Mouse (Mus musculus) forebrain, embryonic 16.5 days (tissue): ENCODE measurements around the gene Bckdhb. TPM values are rescaled to one million over a fixed set of nuclear protein-coding genes. Genes with fewer than 3 reads are reported as not detected.

Experiments used
- ATAC-seq: fragments of 200-750 bp; cut with Nextera tagmentation; 2 replicates; pipeline ENCODE4 v1.8.0; 2017; ENCODE audit warnings: mild to moderate bottlenecking, moderate library complexity
- H3K27ac ChIP-seq: fragments of 300-500 bp; sonication (generic); 2 replicates; pipeline ENCODE4 v1.5.1; 2014; ENCODE audit warnings: low read length, control low read depth
- H3K27me3 ChIP-seq: fragments of 300-500 bp; sonication (generic); replicated peaks from 2 replicates; pipeline ENCODE4 v1.6.1; 2014; ENCODE audit warnings: low read length; ENCODE audit not compliant: control insufficient read depth, insufficient read depth
- H3K36me3 ChIP-seq: fragments of 300-500 bp; sonication (generic); 2 replicates; pipeline ENCODE4 v1.6.1; 2014; ENCODE audit not compliant: control insufficient read depth, insufficient read depth
- H3K4me1 ChIP-seq: fragments of 300-500 bp; sonication (generic); replicated peaks from 2 replicates; pipeline ENCODE4 v1.6.1; 2014; ENCODE audit warnings: low read length; ENCODE audit not compliant: control insufficient read depth, insufficient read depth
- H3K4me2 ChIP-seq: fragments of 300-500 bp; sonication (generic); 2 replicates; pipeline ENCODE4 v1.6.1; 2014; ENCODE audit warnings: mild to moderate bottlenecking, low read length, control low read depth
- H3K4me3 ChIP-seq: fragments of 300-500 bp; sonication (generic); replicated peaks from 2 replicates; pipeline ENCODE4 v1.5.1; 2014; ENCODE audit warnings: mild to moderate bottlenecking, low read length, control low read depth
- H3K9ac ChIP-seq: fragments of 300-500 bp; sonication (generic); replicated peaks from 2 replicates; pipeline ENCODE4 v1.6.1; 2014; ENCODE audit warnings: low read depth, low read length, control low read depth
- H3K9me3 ChIP-seq: fragments of 300-500 bp; sonication (generic); 2 replicates; pipeline ENCODE4 v1.6.1; 2016; ENCODE audit warnings: low read length; ENCODE audit not compliant: control insufficient read depth
- WGBS: fragments of 180-500 bp; shearing (Covaris S2); extraction: QIAGEN DNeasy Blood & Tissue Kit; methylation state at CpG from one replicate; pipeline ENCODE4 v1.1.7; 2014; 5-methylcytosine and 5-hydroxymethylcytosine counted together
- polyA plus RNA-seq: library from polyadenylated mRNA; unstranded; fragments of >200 nt; fragmentation: Nextera tagmentation; extraction: Ambion mirVana; gene quantifications from 2 replicates; pipeline ENCODE4 v1.2.1, GENCODE M21; 2015

Gene Bckdhb
- polyA plus RNA-seq, 1 experiment from 2014 or later = 35.8 TPM

- Histone ChIP-seq H3K27ac (no peak overlapping the region), H3K4me3 (no peak overlapping the region), H3K27me3 (no peaks in the 10 kb centered on the region), H3K4me1 (peaks cover 7% of the 10 kb centered on the region; the same call in 1 of the 2 replicates), H3K9me3 (no peaks in the 10 kb centered on the region), H3K9ac (no peak overlapping the region), H3K36me3 (no peaks in the 10 kb centered on the region), H3K4me2 (no peak overlapping the region)
- WGBS = 79% methylated on average over 6 of the region's 6 CpGs
- no peak for ATAC-seq
Observed at GRCm38 (mm10) chr9:84072534-84072933, 147.6 kb downstream of the Bckdhb start.

DNA sequence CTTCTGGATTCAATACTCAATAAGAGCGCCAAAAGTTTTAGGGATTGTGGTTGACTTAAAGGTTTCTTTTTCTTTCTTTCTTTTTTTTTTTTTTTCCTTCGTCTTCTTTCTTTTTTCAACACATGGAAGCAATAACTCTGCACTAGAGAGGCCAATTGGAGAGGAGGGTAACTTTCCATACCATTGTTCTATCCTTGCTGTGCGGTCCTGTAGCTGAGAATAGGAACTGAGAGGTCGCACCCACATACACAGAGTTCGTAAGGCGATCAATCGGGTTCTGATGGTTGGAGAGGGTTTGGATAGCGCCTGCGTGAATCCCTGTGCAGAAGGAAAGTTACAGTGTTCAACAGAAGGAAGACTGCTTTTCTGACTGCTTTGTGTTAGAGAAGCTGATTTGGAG is 148.3 kb downstream of the Bckdhb start:
- H3K27ac ChIP-seq = no peak overlapping the region
- no peak overlapping the region for H3K4me3 ChIP-seq
- H3K4me2 ChIP-seq = no peak overlapping the region
- peaks cover 7% of the 10 kb centered on the region; the same call in 1 of the 2 replicates for H3K4me1 ChIP-seq
- no peak overlapping the region for H3K9ac ChIP-seq
- ATAC-seq = no peak
- H3K9me3 ChIP-seq = no peaks in the 10 kb centered on the region
- no peaks in the 10 kb centered on the region for H3K27me3 ChIP-seq
- WGBS = 86% methylated on average over 9 of the region's 9 CpGs
- no peaks in the 10 kb centered on the region for H3K36me3 ChIP-seq

- no peak for ATAC-seq
- H3K9me3 ChIP-seq = no peaks in the 10 kb centered on the region
- H3K27ac ChIP-seq = no peak overlapping the region
- no peaks in the 10 kb centered on the region for H3K27me3 ChIP-seq
- H3K36me3 ChIP-seq = no peaks in the 10 kb centered on the region
- H3K4me2 ChIP-seq = no peak overlapping the region
- H3K9ac ChIP-seq = no peak overlapping the region
- 82% methylated on average over 4 of the region's 4 CpGs for WGBS
- no peaks in the 10 kb centered on the region for H3K4me1 ChIP-seq
- no peak overlapping the region for H3K4me3 ChIP-seq
Observed at GRCm38 (mm10) chr9:84083551-84083950, 158.6 kb downstream of the Bckdhb start.

GRCm38 (mm10) chr9:84084686-84085085 is 159.7 kb downstream of the Bckdhb start:
- WGBS = 80% methylated on average over 5 of the region's 5 CpGs

GRCm38 (mm10) chr9:84090316-84091063 is 165.5 kb downstream of the Bckdhb start:
- Histone ChIP-seq H3K27me3 (no peaks in the 10 kb centered on the region), H3K4me3 (no peak overlapping the region), H3K9ac (no peak overlapping the region), H3K9me3 (no peaks in the 10 kb centered on the region), H3K4me2 (no peak overlapping the region), H3K36me3 (no peaks in the 10 kb centered on the region), H3K27ac (no peak overlapping the region), H3K4me1 (no peaks in the 10 kb centered on the region)
- 84% methylated on average over 9 of the region's 9 CpGs for WGBS
- no peak for ATAC-seq

More at GRCm38 (mm10) chr9:84084686-84085085, 159.7 kb downstream of the Bckdhb start:
- no peaks in the 10 kb centered on the region for H3K36me3 ChIP-seq
- ATAC-seq = no peak
- no peak overlapping the region for H3K4me2 ChIP-seq
- no peak overlapping the region for H3K4me3 ChIP-seq
- H3K27me3 ChIP-seq = no peaks in the 10 kb centered on the region
- no peaks in the 10 kb centered on the region for H3K9me3 ChIP-seq
- no peak overlapping the region for H3K27ac ChIP-seq
- no peaks in the 10 kb centered on the region for H3K4me1 ChIP-seq
- no peak overlapping the region for H3K9ac ChIP-seq

- 97% methylated on average over 8 of the region's 8 CpGs for WGBS
- no peaks in the 10 kb centered on the region for H3K27me3 ChIP-seq
- no peak for ATAC-seq
- H3K4me2 ChIP-seq = no peak overlapping the region
- H3K4me3 ChIP-seq = no peak overlapping the region
- H3K9ac ChIP-seq = no peak overlapping the region
- no peak overlapping the region for H3K27ac ChIP-seq
- H3K4me1 ChIP-seq = no peaks in the 10 kb centered on the region
- no peaks in the 10 kb centered on the region for H3K36me3 ChIP-seq
- no peaks in the 10 kb centered on the region for H3K9me3 ChIP-seq
Observed at GRCm38 (mm10) chr9:84092994-84093393, 168.0 kb downstream of the Bckdhb start.

GRCm38 (mm10) chr9:84094111-84094510 is 169.2 kb downstream of the Bckdhb start:
- no peaks in the 10 kb centered on the region for H3K4me1 ChIP-seq
- no peaks in the 10 kb centered on the region for H3K36me3 ChIP-seq
- no peak overlapping the region for H3K4me3 ChIP-seq
- 86% methylated on average over 6 of the region's 6 CpGs for WGBS
- no peak overlapping the region for H3K9ac ChIP-seq
- ATAC-seq = no peak
- H3K9me3 ChIP-seq = no peaks in the 10 kb centered on the region
- no peak overlapping the region for H3K27ac ChIP-seq
- H3K4me2 ChIP-seq = no peak overlapping the region
- no peaks in the 10 kb centered on the region for H3K27me3 ChIP-seq

DNA sequence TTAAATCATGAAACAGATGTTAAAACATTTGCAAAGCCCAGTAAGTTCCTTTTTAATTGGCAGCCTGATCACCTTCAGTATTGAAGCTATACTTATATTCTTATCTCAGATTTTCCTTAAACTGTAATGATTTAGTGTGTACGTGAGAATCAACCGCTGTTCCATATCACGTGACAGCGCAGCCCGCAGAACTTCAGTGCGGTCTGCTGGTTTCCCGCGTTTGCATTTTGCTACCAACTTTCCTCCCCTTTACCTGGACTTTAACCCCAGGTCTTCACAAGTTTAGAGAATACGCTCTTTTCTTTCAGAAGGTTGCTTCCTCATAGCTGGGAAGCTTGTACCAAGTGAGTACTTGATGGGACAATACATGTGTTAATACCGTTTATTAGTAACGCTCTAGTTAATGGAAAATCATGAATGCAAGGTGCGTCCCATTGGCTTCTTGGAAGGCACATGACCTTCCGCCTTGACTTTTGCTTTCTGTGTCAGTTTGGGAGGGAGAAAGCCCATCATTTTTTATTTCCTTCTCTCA is 171.6 kb downstream of the Bckdhb start:
- Histone ChIP-seq H3K4me2 (no peak overlapping the region), H3K36me3 (no peaks in the 10 kb centered on the region), H3K27me3 (no peaks in the 10 kb centered on the region), H3K27ac (no peak overlapping the region), H3K9me3 (no peaks in the 10 kb centered on the region), H3K4me1 (no peaks in the 10 kb centered on the region), H3K9ac (no peak overlapping the region), H3K4me3 (no peak overlapping the region)
- ATAC-seq = no peak
- WGBS = 93% methylated on average over 13 of the region's 13 CpGs

DNA sequence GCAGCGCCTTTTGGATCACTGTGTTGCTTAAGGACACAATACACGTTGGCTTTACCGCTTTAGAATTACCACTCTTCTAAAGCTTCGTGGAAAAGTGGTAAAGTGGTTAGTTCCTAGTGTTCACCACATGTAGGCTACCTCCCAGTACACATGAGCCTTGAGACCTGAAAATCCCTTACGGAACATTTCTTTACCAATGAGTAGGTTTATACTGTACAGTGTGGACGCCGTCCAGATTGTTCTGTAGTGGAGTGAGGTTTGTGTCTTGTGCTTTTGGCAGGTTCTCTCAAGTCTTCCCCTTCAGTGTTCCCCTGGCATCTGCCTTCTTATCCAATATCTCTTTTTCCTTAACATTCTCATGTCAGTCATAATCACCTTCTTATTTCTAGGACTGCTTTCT is 178.4 kb downstream of the Bckdhb start:
- H3K4me3 ChIP-seq = no peak overlapping the region
- no peak overlapping the region for H3K4me2 ChIP-seq
- no peak overlapping the region for H3K27ac ChIP-seq
- H3K9ac ChIP-seq = no peak overlapping the region
- ATAC-seq = no peak
- no peaks in the 10 kb centered on the region for H3K36me3 ChIP-seq
- H3K4me1 ChIP-seq = peaks cover 3% of the 10 kb centered on the region; the same call in 1 of the 2 replicates
- WGBS = 90% methylated on average over 7 of the region's 7 CpGs
- no peaks in the 10 kb centered on the region for H3K27me3 ChIP-seq
- H3K9me3 ChIP-seq = no peaks in the 10 kb centered on the region
